Mouse (Mus musculus) c-Kit-positive CD71-positive TER-119-positive erythroid progenitor cells, embryonic 14.5 days (primary cell): ENCODE results near the gene Ptger1.

Experiments
- DNase-seq: peaks from one replicate; pipeline ENCODE4 v3.0.0-alpha.2; 2013; ENCODE audit warnings: low spot score

Ptger1 gene

DNA sequence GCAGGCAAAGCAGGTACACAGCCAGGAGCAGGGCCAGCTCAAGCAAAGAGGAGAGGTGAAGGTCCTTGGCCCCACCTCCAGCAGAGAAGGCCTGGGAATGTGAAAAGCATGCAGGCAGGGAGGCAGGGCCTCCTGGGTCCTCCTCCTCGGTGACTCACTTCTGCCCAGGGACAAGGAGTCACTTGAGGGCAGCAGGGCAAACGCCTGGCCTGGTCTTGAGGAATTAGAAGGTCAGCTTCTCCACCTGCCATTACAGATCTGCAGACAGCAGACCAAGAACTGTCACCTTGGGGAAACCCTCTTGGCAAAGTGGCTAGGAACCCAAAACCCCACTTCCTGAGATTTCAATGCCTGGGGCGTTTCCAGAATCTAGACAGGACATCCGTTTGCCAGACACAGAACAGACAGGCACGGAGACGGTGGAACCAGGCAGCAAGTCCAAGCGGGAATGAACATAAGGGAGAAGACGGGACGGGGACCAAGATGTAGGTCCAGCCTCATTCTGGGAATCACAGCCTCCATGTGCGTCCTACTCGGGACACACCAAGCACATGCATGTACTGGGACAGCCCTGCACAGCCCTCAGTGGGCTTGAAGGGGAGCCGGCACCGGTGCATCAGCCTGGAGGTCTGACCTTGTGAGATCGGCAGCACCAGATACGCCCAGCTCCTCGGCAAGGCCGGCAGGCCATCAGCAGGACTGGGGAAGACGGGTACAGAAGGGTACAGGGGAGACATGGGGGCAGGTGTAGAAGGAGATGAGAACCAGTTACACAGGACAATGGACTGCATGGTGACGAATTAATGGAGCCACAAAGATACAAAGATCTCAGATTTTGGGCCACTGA is 31.1 kb downstream of the Ptger1 start:
- DNase-seq = no peak

GRCm38 (mm10) chr8:83698291-83698660 is 31.8 kb downstream of the Ptger1 start:
- peak; percentile 47 for DNase-seq

- peak; percentile 59 for DNase-seq
Observed at GRCm38 (mm10) chr8:83698661-83699453, 32.4 kb downstream of the Ptger1 start, which contains the start of gene Pkn1. Gene Pkn1 (minus strand): TSS chr8:83699179.

DNA sequence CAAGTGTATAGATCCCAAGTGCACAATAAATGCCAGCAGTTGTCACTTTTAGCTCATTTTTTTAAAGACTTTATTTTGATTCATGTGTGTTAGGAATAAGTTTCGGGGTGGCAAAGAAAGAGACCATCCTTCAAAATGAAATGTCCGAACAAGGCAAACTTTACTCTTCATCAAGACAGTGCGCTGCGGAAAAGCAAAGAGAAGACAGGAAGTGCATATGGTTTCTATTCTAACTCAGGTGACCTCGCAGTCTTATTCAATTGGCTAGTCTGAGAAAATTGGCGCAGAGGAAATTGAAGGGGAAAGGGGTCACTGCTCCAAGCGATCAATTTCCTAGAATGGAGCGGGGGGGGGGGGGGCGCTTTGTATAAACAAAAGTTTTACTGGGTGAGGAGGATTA is 33.1 kb downstream of the Ptger1 start:
- DNase-seq = peak; percentile 27

GRCm38 (mm10) chr8:83700423-83701085 is 34.1 kb downstream of the Ptger1 start:
- DNase-seq = no peak

DNA sequence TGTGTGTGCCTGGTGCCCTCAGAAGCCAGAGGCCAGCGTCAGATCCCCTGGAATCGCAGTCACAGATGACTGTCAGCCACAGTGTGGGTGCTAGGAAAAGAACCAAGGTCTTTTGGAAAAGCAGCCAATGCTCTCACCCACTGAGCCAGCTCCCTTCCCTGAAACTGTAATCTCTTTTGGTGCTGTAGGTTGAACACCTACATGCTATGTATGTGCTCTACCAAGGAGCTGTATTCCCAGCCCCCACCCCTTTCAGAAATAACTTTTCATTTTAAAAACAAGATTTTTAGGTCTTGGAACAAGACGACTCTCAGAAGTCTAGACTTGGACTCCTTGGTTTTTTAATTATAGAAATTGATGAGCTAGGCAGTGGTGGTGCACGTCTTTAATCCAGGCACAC is 36.9 kb downstream of the Ptger1 start:
- DNase-seq = no peak

DNA sequence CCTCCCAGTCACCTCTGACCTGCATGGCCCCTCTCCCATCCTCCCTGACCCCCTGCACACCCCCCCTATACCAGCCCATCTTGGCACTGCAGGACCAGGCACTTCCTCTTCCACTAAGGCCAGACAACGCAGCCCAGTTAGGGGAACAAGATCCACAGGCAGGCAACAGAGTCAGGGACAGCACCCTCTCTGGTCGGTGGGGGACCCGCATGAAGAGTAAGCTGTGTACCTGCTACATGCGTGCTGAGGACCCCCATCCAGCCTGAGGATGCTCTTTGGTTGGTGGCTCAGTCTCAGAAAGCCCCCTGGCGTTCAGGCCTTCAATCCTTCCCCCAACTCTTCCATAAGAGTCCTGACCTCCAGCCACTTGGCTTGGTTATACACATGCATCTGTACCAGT is 39.9 kb downstream of the Ptger1 start:
- no peak for DNase-seq

GRCm38 (mm10) chr8:83707554-83707953 is 41.1 kb downstream of the Ptger1 start:
- DNase-seq = no peak

- no peak for DNase-seq
Observed at GRCm38 (mm10) chr8:83714676-83715030, 48.2 kb downstream of the Ptger1 start.

DNA sequence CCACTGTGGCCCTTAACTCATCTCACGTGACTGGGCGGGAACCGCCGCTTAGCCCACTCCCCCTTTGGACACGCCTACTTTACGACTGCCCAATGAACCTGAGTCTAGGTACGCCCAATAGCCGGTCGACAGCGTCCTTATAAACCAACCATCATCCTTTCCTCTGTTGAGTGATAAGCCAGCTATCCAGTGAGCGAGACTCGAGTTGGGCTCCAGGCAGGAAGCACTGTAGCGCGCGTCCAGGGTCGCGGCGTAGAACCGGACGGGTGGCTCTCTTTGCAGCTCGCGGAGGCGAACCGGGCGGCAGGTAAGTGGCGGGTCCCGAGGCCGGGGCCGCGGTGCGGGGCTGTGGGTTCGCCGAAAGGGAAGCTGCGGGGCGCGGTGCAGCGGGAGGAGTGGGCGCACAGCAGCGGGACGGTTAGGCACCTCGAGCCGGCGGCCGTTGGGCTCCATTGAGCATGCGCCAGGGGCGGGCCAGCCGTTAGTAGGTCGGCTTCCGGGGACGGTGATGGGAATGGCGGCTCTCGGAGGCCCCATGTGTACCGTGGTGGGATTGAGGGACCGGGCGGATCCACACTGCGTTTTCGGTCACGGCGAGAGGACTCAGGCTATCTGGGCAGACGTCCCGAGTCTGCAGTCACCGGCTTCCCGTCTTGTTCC is 48.7 kb downstream of the Ptger1 start, which contains the start of gene Ddx39:
Gene Ddx39, plus strand, starts transcription at position 147 of the 660 bp plus-strand sequence.
- DNase-seq = peak; percentile 98

GRCm38 (mm10) chr8:83715771-83716170 is 49.3 kb downstream of the Ptger1 start:
- DNase-seq = no peak

GRCm38 (mm10) chr8:83716563-83716962 is 50.1 kb downstream of the Ptger1 start:
- DNase-seq = peak; percentile 76

GRCm38 (mm10) chr8:83719048-83719447 is 52.6 kb downstream of the Ptger1 start:
- no peak for DNase-seq

DNA sequence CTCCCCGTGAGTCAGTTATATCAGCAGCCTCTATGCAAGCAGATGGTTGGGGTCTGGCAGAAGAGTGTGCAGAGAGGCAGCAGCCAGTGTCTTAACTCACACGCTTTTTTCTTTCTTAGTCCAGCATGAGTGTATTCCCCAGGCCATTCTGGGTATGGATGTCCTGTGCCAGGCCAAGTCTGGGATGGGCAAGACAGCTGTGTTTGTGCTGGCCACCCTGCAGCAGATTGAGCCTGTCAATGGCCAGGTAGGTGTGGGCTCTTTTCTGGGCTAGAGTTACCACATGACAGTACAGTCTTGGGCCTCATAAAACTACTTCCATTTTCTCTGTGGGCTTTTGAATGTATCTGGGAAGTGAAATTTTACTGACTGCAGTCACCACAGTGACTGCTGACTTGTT is 53.2 kb downstream of the Ptger1 start:
- no peak for DNase-seq

GRCm38 (mm10) chr8:83721405-83722025 is 55.0 kb downstream of the Ptger1 start:
- DNase-seq = no peak
